9 mouse cellular contexts compared by ENCODE assay signal in genomic region chr1:153641940-153642501, GRCm38 (mm10). TPM values are rescaled to one million over a fixed set of nuclear protein-coding genes. Genes with fewer than 3 reads are reported as not detected.
DNase-seq lines count a peak whose midpoint lies in the region; ATAC-seq and TF ChIP-seq lines count a peak whose summit lies in the region.
"Had no signal": no experiment of that assay in that cellular context is flagged by ENCODE, and none has a peak within 500 bp of the region (broad histone marks: within the 10 kb centered on the region; RNA-seq: fewer than 3 reads in every experiment).

No protein-coding gene starts in this region.

- H3K27ac ChIP-seq in layer of hippocampus, adult 2 months: no peak overlapping the region
- H3K27ac ChIP-seq in forebrain, embryonic 13.5 days: peak overlapping the region; percentile 89
- peak overlapping the region; percentile 78 for H3K27ac ChIP-seq in heart, embryonic 15.5 days
- H3K27ac ChIP-seq in kidney, embryonic 16.5 days (ENCODE audit: low read length): peak overlapping the region; percentile 92

- H3K9me3 ChIP-seq in forebrain, embryonic 13.5 days (replicated peaks): no peaks in the 10 kb centered on the region; the same call in 1 of the 2 replicates
- H3K9me3 ChIP-seq in heart, embryonic 15.5 days (replicated peaks): no peaks in the 10 kb centered on the region
- no peaks in the 10 kb centered on the region for H3K9me3 ChIP-seq in kidney, embryonic 16.5 days (ENCODE audit: low read length)

- TF ChIP-seq CTCF in layer of hippocampus, adult 2 months (conservative IDR thresholded peaks at IDR 0.05): no peak

- H3K4me1 ChIP-seq in forebrain, embryonic 13.5 days: peaks cover 30% of the 10 kb centered on the region
- H3K4me1 ChIP-seq in heart, embryonic 15.5 days (replicated peaks): peaks cover 18% of the 10 kb centered on the region
- H3K4me1 ChIP-seq in kidney, embryonic 16.5 days (ENCODE audit: insufficient read depth, low read length): peaks cover 21% of the 10 kb centered on the region

- H3K4me2 ChIP-seq in forebrain, embryonic 13.5 days: peak overlapping the region; percentile 50
- peak overlapping the region; percentile 54 for H3K4me2 ChIP-seq in heart, embryonic 15.5 days
- peak overlapping the region; percentile 57 for H3K4me2 ChIP-seq in kidney, embryonic 16.5 days (replicated peaks; ENCODE audit: low read depth, low read length)

- H3K27me3 ChIP-seq in forebrain, embryonic 13.5 days: no peaks in the 10 kb centered on the region
- H3K27me3 ChIP-seq in heart, embryonic 15.5 days: no peaks in the 10 kb centered on the region
- 0 out of 2 replicates have a peak, but pooled peaks cover 4% of the 10 kb centered on the region for H3K27me3 ChIP-seq in kidney, embryonic 16.5 days (ENCODE audit: insufficient read depth, low read length)
- H3K27me3 ChIP-seq: CH12.LX had no signal

- 1% methylated on average over 13 of the region's 13 CpGs for WGBS in forebrain, embryonic 13.5 days
- WGBS in heart, embryonic 15.5 days: 10% methylated on average over 13 of the region's 13 CpGs
- WGBS in kidney, embryonic 16.5 days: 5% methylated on average over 13 of the region's 13 CpGs

- no peak overlapping the region for H3K9ac ChIP-seq in forebrain, embryonic 13.5 days
- peak overlapping the region; percentile 4; the same call in 1 of the 2 replicates for H3K9ac ChIP-seq in heart, embryonic 15.5 days
- peak overlapping the region; percentile 50; the same call in 1 of the 2 replicates for H3K9ac ChIP-seq in kidney, embryonic 16.5 days (replicated peaks; ENCODE audit: low read length)

- DNase-seq in layer of hippocampus, adult 2 months (ENCODE audit: low spot score in 2 of 2): no peak
- no peak for DNase-seq in layer of hippocampus, adult 11-12 months (ENCODE audit: low spot score)
- peak; percentile 89 for DNase-seq in lung, postnatal 10 days
- DNase-seq in right cerebral cortex, postnatal 25 days: peak; percentile 43

- peak; percentile 85 for ATAC-seq in forebrain, embryonic 13.5 days
- peak; percentile 79 for ATAC-seq in heart, embryonic 15.5 days (replicated peaks; ENCODE audit: insufficient number of reproducible peaks, insufficient read depth, low FRiP score, low read depth)
- ATAC-seq in kidney, embryonic 16.5 days (ENCODE audit: low FRiP score, low TSS enrichment): peak; percentile 80
- ATAC-seq in erythroblast, adult 5-6 weeks (replicated peaks; ENCODE audit: low FRiP score, poor library complexity, severe bottlenecking): no peak

- peak overlapping the region; percentile 7; the same call in 1 of the 2 replicates for H3K4me3 ChIP-seq in layer of hippocampus, adult 2 months
- peak overlapping the region; percentile 18; the same call in 1 of the 2 replicates for H3K4me3 ChIP-seq in forebrain, embryonic 13.5 days
- H3K4me3 ChIP-seq in heart, embryonic 15.5 days: peak overlapping the region; percentile 22
- peak overlapping the region; percentile 29 for H3K4me3 ChIP-seq in kidney, embryonic 16.5 days (ENCODE audit: low read length)

- H3K36me3 ChIP-seq in forebrain, embryonic 13.5 days (ENCODE audit: poor library complexity, severe bottlenecking): no peaks in the 10 kb centered on the region
- H3K36me3 ChIP-seq in heart, embryonic 15.5 days: no peaks in the 10 kb centered on the region
- no peaks in the 10 kb centered on the region for H3K36me3 ChIP-seq in kidney, embryonic 16.5 days (ENCODE audit: insufficient read depth, low read length)

RNA-seq across cellular contexts. Expression of gene Rgs8, which starts 10.8 kb away (rescaled TPM):
- total RNA-seq in layer of hippocampus, adult 2 months (2021): 10 to 100 TPM; 74.0 to 75.2 TPM
- polyA plus RNA-seq in forebrain, embryonic 13.5 days (2015; fragmentation: Nextera tagmentation; extraction: Ambion mirVana): 14.6 and 17.7 TPM in 2 replicates
- 0.19 and 0.24 TPM in 2 replicates for polyA plus RNA-seq in heart, embryonic 15.5 days (2015; fragmentation: Nextera tagmentation; extraction: Ambion mirVana)
- 0.16 and 0.31 TPM in 2 replicates for polyA plus RNA-seq in kidney, embryonic 16.5 days (2015; fragmentation: Nextera tagmentation; extraction: Ambion mirVana)
- total RNA-seq in erythroblast, adult 5-6 weeks (2015; ENCODE audit: low replicate concordance): not detected in 2 replicates
- not detected in 2 replicates for total RNA-seq in erythroblast, adult 5-6 weeks (2017; ENCODE audit: low replicate concordance)
- total RNA-seq: CH12.LX had no signal

Comparison
In these comparisons a context has a peak if more than half of its experiments do, and no peak if none do; other contexts are left out.
1. DNase-seq: peak in lung, postnatal 10 days (single experiment) and right cerebral cortex, postnatal 25 days (single experiment); none in layer of hippocampus, adult 2 months (0 of 2) and layer of hippocampus, adult 11-12 months (single experiment).
2. RNA of gene Rgs8, which starts 10.8 kb away (polyA plus RNA-seq): 14.6 to 17.7 TPM in forebrain, embryonic 13.5 days; 0.19 to 0.24 TPM in heart, embryonic 15.5 days and 0.16 to 0.31 TPM in kidney, embryonic 16.5 days; every median in the first group is over 10 times any median in the second.
3. Peak in every context shown above with its lines, with median percentiles within 50 percentile points of each other: H3K4me3 ChIP-seq and H3K4me2 ChIP-seq.